Mouse (Mus musculus) ES-Bruce4 (cell line): Measurements from ENCODE around the gene Mgat4b. TPM values are rescaled to one million over a fixed set of nuclear protein-coding genes. Genes with fewer than 3 reads are reported as not detected.

Experiments used
- H3K27ac ChIP-seq: 2 replicates; pipeline ENCODE4 v1.5.1; 2012; ENCODE audit warnings: low read length, inconsistent platforms; ENCODE audit not compliant: insufficient read depth
- H3K27me3 ChIP-seq: 2 replicates; pipeline ENCODE4 v1.6.1; 2012; ENCODE audit warnings: mild to moderate bottlenecking, low read length, inconsistent platforms; ENCODE audit not compliant: control insufficient read depth, poor library complexity, insufficient read depth, severe bottlenecking
- H3K36me3 ChIP-seq: 2 replicates; pipeline ENCODE4 v1.6.1; 2012; ENCODE audit warnings: inconsistent platforms, mild to moderate bottlenecking, low read length, moderate library complexity; ENCODE audit not compliant: control insufficient read depth, poor library complexity, insufficient read depth, severe bottlenecking
- H3K4me1 ChIP-seq: one replicate; pipeline ENCODE4 v1.8.1; 2011; ENCODE audit warnings: low read length; ENCODE audit not compliant: control insufficient read depth, insufficient read depth
- H3K4me3 ChIP-seq: 2 replicates; pipeline ENCODE4 v1.5.1; 2011; ENCODE audit warnings: low read depth, mild to moderate bottlenecking, low read length
- H3K9ac ChIP-seq: 2 replicates; pipeline ENCODE4 v1.6.1; 2012; ENCODE audit warnings: low read depth, mild to moderate bottlenecking, inconsistent platforms; ENCODE audit not compliant: poor library complexity, severe bottlenecking
- H3K9me3 ChIP-seq: replicated peaks from 2 replicates; pipeline ENCODE4 v1.6.1; 2012; ENCODE audit warnings: mild to moderate bottlenecking, low read length, inconsistent platforms; ENCODE audit not compliant: control insufficient read depth, poor library complexity, insufficient read depth, severe bottlenecking
- CTCF ChIP-seq: IDR thresholded peaks from one replicate; pipeline ENCODE4 v1.8.1; 2011; ENCODE audit warnings: low read depth, low read length
- EP300 ChIP-seq: IDR thresholded peaks from 2 replicates; pipeline ENCODE4 v1.6.1; 2011; ENCODE audit warnings: low read depth, low read length; ENCODE audit not compliant: insufficient read depth
- POLR2A ChIP-seq: IDR thresholded peaks from one replicate; pipeline ENCODE4 v1.8.1; 2011; ENCODE audit warnings: low read length; ENCODE audit not compliant: insufficient read depth
- polyA plus RNA-seq: library from polyadenylated mRNA; stranded (reverse); fragments of >200 nt; gene quantifications from 2 replicates; pipeline ENCODE4 v1.2.4, GENCODE M21; 2011; ENCODE audit warnings: low read depth; ENCODE audit not compliant: missing spikeins, insufficient read depth, insufficient read length

Gene Mgat4b
- polyA plus RNA-seq, 1 experiment = 30.8 TPM

DNA sequence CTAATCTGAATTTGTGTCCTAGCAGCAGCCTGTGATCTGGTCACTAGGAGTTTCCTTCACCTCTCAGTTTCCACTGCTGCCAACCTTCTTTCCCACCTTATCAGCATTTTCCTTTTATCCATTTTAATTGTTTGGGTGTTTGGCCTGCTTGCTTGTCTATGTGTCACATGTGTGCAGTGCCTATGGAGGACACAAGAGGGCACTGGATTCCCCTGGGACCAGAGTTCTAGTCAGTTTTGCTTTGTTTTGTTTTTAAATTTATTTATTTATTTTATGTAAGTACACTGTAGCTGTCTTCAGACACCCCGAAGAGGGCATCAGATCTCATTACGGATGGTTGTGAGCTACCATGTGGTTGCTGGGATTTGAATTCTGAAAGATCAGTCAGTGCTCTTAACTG, 58.5 kb downstream of the Mgat4b start:
- no peaks in the 10 kb centered on the region for H3K9me3 ChIP-seq
- peaks cover 10% of the 10 kb centered on the region for H3K36me3 ChIP-seq
- H3K27ac ChIP-seq = no peak overlapping the region
- H3K4me1 ChIP-seq = peaks cover 3% of the 10 kb centered on the region
- H3K4me3 ChIP-seq = no peak overlapping the region
- no peaks in the 10 kb centered on the region for H3K27me3 ChIP-seq
- TF ChIP-seq CTCF = no peak
- no peak for TF ChIP-seq EP300
- no peak for TF ChIP-seq POLR2A
- no peak overlapping the region for H3K9ac ChIP-seq

DNA sequence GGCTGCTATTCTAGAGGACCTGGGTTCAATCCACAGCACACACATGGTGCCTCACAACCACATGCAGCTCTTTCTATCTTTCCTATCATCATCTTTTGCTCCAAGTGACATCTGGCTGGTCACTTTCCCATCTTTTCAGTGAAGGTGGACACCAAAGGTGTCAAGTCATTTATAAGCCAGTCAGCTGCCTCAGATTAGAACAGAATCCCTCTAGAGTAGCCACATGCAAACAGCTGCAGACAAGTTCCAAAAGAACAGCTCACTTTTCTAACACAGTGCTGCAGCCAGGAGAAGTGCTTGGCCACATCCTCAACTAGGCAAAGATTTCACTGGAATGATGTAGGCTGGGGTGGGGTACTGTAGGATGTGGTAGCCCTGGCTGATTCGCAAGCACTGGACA, 59.2 kb downstream of the Mgat4b start:
- Histone ChIP-seq H3K9ac (no peak overlapping the region), H3K36me3 (peaks cover 10% of the 10 kb centered on the region), H3K4me1 (peaks cover 3% of the 10 kb centered on the region), H3K9me3 (no peaks in the 10 kb centered on the region), H3K27ac (no peak overlapping the region), H3K27me3 (no peaks in the 10 kb centered on the region), H3K4me3 (no peak overlapping the region)
- TF ChIP-seq CTCF (no peak), EP300 (no peak), POLR2A (no peak)

DNA sequence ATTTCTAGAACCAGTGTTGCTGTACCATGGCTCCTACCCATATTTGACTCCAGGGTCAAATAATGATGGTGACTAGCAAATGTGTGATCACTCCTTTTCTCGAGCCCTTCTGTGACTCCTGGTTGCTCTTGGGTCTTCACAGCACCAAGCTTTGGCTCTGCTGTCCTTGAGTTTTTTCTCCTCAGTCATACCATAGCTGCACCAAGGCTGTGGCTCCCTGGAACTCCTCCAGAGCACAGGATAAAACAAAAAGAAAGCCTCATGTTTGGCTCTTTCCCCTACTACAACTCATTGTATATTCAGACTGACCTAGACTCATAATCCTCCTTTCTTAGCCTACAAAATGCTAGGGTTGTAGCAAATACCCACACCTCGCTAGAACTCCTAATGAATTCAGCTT, 62.1 kb downstream of the Mgat4b start:
- H3K27ac ChIP-seq = no peak overlapping the region
- no peak overlapping the region for H3K4me3 ChIP-seq
- H3K9ac ChIP-seq = no peak overlapping the region
- TF ChIP-seq CTCF (no peak), EP300 (no peak), POLR2A (no peak)
- H3K9me3 ChIP-seq = no peaks in the 10 kb centered on the region
- no peaks in the 10 kb centered on the region for H3K4me1 ChIP-seq
- H3K27me3 ChIP-seq = no peaks in the 10 kb centered on the region
- peaks cover 2% of the 10 kb centered on the region; the same call in 1 of the 2 replicates for H3K36me3 ChIP-seq

DNA sequence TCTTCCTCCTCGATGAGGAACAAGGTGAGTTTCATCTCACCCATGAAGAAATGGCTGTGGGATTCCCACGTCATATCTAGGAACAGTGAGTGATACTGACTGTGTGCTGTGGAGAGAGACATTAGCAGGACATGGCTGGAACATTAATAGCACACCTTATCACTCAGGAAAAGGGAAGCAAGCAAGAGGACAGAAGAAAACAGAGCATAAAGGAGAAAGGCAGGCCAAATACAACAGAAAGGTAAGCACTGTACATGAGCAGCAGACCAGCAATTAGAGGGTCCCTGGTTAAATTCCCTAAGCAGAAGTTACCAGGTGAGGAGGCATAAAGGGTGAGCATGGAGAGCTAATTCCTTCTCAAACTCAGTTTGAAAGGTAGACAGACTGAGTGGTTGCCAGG, 64.4 kb downstream of the Mgat4b start:
- no peak for TF ChIP-seq POLR2A
- TF ChIP-seq CTCF = no peak
- no peak for TF ChIP-seq EP300
- Histone ChIP-seq H3K27me3 (no peaks in the 10 kb centered on the region), H3K9ac (no peak overlapping the region), H3K27ac (no peak overlapping the region), H3K4me3 (no peak overlapping the region), H3K4me1 (no peaks in the 10 kb centered on the region), H3K9me3 (no peaks in the 10 kb centered on the region), H3K36me3 (peaks cover 2% of the 10 kb centered on the region; the same call in 1 of the 2 replicates)

DNA sequence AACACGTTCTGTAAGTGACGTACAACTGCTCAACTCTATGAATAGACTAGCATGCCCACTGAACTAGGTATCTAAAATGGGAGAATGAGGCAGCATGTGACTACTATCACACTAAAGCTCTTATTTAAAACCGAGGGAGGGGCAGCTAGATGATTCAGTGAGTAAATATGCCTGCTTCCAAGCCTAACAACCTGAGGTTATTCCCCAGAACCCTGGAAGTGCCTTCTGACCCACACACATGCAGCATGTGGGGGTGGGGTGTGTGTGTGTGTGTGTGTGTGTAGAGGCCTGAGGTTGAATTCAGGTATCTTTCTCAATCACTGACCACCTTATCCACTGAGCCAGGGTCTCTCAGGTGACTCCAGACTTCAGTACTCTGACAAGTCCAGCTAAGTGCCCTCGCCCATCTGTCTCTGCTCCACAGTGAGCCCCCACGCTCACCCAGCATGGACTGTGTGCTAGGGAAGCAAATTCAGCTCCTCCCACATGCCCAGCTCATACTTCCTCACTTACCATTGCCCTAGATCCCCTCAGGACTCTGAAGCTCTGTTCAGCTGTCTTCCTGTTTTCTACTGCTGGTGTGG, 65.0 kb downstream of the Mgat4b start:
- Histone ChIP-seq H3K4me3 (no peak overlapping the region), H3K9me3 (no peaks in the 10 kb centered on the region), H3K27me3 (no peaks in the 10 kb centered on the region), H3K36me3 (peaks cover 2% of the 10 kb centered on the region; the same call in 1 of the 2 replicates), H3K27ac (no peak overlapping the region), H3K9ac (no peak overlapping the region), H3K4me1 (no peaks in the 10 kb centered on the region)
- TF ChIP-seq CTCF (no peak), EP300 (no peak), POLR2A (no peak)

DNA sequence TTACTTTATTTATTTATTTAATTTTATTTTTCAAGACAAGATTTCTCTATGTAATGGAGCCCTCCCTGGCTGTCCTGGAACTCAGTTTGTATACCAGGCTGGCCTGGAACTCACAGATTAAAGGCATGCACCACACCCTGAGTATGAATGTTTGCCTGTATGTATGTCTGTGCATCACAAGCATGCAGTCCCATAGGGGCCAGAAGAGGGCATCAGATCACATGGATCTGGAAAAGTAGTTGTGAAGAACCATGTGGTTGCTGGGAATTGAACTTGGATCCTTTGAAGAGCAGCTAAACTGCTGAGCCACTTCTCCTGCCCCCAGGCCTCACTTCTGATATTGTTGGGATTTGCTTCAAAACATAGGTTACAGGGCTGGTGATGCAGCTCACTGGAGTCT, 66.3 kb downstream of the Mgat4b start:
- H3K27me3 ChIP-seq = no peaks in the 10 kb centered on the region
- H3K27ac ChIP-seq = no peak overlapping the region
- H3K4me1 ChIP-seq = no peaks in the 10 kb centered on the region
- TF ChIP-seq EP300 (no peak), CTCF (no peak), POLR2A (no peak)
- H3K9me3 ChIP-seq = no peaks in the 10 kb centered on the region
- no peak overlapping the region for H3K4me3 ChIP-seq
- no peak overlapping the region for H3K9ac ChIP-seq
- H3K36me3 ChIP-seq = peaks cover 2% of the 10 kb centered on the region; the same call in 1 of the 2 replicates
